Mouse (Mus musculus) forebrain, embryonic 11.5 days (tissue): ENCODE results near the gene Sufu. TPM values are rescaled to one million over a fixed set of nuclear protein-coding genes. Genes with fewer than 3 reads are reported as not detected.

Source experiments
- ATAC-seq: fragments of 200-750 bp; cut with Nextera tagmentation; replicated peaks from 2 replicates; pipeline ENCODE4 v1.8.0; 2017; ENCODE audit warnings: moderate TSS enrichment; ENCODE audit not compliant: low FRiP score
- DNase-seq: peaks from one replicate; pipeline ENCODE4 v3.0.0-alpha.2; 2017; ENCODE audit warnings: low spot score
- H3K27ac ChIP-seq: fragments of 300-500 bp; sonication (generic); 2 replicates; pipeline ENCODE4 v1.5.1; 2014; ENCODE audit warnings: low read depth, low read length
- H3K27me3 ChIP-seq: fragments of 300-500 bp; sonication (generic); 2 replicates; pipeline ENCODE4 v1.6.1; 2014; ENCODE audit warnings: mild to moderate bottlenecking, low read length, mixed read lengths; ENCODE audit not compliant: control insufficient read depth, insufficient read depth
- H3K36me3 ChIP-seq: fragments of 300-500 bp; sonication (generic); 2 replicates; pipeline ENCODE4 v1.6.1; 2014; ENCODE audit warnings: mild to moderate bottlenecking, low read length, moderate library complexity, mixed read lengths; ENCODE audit not compliant: control insufficient read depth, insufficient read depth
- H3K4me1 ChIP-seq: fragments of 300-500 bp; sonication (generic); replicated peaks from 2 replicates; pipeline ENCODE4 v1.6.1; 2014; ENCODE audit warnings: low read length, mixed read lengths; ENCODE audit not compliant: control insufficient read depth, insufficient read depth
- H3K4me2 ChIP-seq: fragments of 300-500 bp; sonication (generic); 2 replicates; pipeline ENCODE4 v1.6.1; 2014; ENCODE audit warnings: low read depth, mild to moderate bottlenecking, low read length, moderate library complexity, mixed read lengths; ENCODE audit not compliant: severe bottlenecking
- H3K4me3 ChIP-seq: fragments of 300-500 bp; sonication (generic); 2 replicates; pipeline ENCODE4 v1.5.1; 2014; ENCODE audit warnings: low read depth, low read length
- H3K9ac ChIP-seq: fragments of 300-500 bp; sonication (generic); 2 replicates; pipeline ENCODE4 v1.6.1; 2014; ENCODE audit warnings: low read length
- H3K9me3 ChIP-seq: fragments of 300-500 bp; sonication (generic); 2 replicates; pipeline ENCODE4 v1.6.1; 2016; ENCODE audit warnings: low read length, mixed read lengths; ENCODE audit not compliant: control insufficient read depth
- WGBS: fragments of 180-500 bp; shearing (Covaris S2); extraction: QIAGEN DNeasy Blood & Tissue Kit; methylation state at CpG from one replicate; pipeline ENCODE4 v1.1.7; 2014; 5-methylcytosine and 5-hydroxymethylcytosine counted together
- polyA plus RNA-seq: library from polyadenylated mRNA; unstranded; fragments of >200 nt; fragmentation: Nextera tagmentation; extraction: Ambion mirVana; gene quantifications from 2 replicates; pipeline ENCODE4 v1.2.1, GENCODE M21; 2014

Sufu gene
- polyA plus RNA-seq, 1 experiment from 2014 or later, result 48.6 TPM

DNA sequence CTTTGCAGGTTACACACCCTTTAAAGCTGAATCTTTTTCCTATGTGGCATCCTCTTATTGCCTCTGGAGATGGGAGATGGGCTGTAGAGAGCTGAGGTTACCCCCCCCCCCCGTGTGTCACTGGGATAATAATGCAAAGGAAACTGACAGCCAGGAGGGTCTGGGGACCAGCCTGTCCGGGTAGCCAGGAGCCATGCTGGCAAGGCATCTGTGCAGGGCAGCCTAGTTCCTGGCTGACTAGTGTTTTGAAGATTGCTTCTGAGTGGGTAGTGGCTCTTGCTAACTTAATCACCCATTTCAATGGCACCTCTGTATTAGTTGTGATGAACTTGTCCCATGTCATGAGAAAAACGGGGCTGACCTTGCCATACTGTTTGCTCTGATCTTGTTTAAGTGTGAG is 1.7 kb downstream of the Sufu start:
- H3K4me3 ChIP-seq, result peak overlapping the region; percentile 81
- peaks cover 15% of the 10 kb centered on the region for H3K4me1 ChIP-seq
- peak overlapping the region; percentile 81 for H3K4me2 ChIP-seq
- H3K27ac ChIP-seq, result no peak overlapping the region
- 63% methylated on average over 3 of the region's 3 CpGs for WGBS
- no peaks in the 10 kb centered on the region for H3K9me3 ChIP-seq
- no peaks in the 10 kb centered on the region; the same call in 1 of the 2 replicates for H3K36me3 ChIP-seq
- peak overlapping the region; percentile 85; the same call in 1 of the 2 replicates for H3K9ac ChIP-seq
- ATAC-seq, result no peak
- no peaks in the 10 kb centered on the region for H3K27me3 ChIP-seq
- DNase-seq, result no peak

DNA sequence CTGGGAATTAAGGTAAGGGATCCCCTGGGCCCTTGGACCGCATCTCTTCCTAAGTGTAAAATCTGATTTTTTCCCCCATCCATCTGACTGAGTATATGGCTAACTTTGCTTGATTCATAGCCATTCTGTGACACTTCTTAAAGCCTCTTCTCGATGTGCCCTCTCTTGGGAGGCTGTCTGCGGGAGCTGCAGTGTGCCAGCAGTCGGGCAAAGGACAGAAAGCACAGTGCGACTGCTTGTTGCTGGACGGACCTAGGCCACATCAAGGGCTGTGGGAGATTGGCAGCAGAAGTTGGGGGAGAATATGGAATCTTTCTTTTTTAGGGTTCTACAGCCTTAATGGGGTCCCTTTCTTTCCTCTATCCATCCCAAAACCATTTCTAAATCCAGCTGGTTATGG is 2.7 kb downstream of the Sufu start:
- H3K9me3 ChIP-seq, result no peaks in the 10 kb centered on the region
- no peak overlapping the region for H3K4me2 ChIP-seq
- no peaks in the 10 kb centered on the region for H3K27me3 ChIP-seq
- no peaks in the 10 kb centered on the region; the same call in 1 of the 2 replicates for H3K36me3 ChIP-seq
- WGBS, result 88% methylated on average over 6 of the region's 6 CpGs
- no peak overlapping the region for H3K4me3 ChIP-seq
- no peak overlapping the region for H3K9ac ChIP-seq
- no peak overlapping the region for H3K27ac ChIP-seq
- DNase-seq (no peak), ATAC-seq (no peak)
- peaks cover 13% of the 10 kb centered on the region for H3K4me1 ChIP-seq

DNA sequence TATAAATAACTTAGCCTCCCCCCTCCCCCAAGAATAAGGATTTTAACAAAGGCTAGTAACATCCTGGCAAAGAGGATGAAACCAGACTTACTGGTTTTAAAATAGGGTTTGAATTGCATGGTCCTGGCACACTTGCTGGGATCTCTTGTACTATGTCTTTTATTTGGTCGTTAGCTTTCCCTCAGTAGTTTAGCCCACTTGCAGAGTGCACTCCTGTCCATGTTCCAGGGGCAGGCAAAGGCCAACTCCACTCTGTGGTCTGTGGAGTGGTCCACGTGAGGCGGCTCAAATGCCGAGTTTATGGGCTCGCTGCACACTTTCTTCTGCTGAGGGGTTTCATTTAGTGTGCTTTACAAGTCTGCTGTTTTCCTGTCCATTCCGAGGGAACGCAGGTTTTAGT is 3.2 kb downstream of the Sufu start:
- DNase-seq, result no peak
- Histone ChIP-seq H3K4me2 (no peak overlapping the region), H3K4me1 (peaks cover 12% of the 10 kb centered on the region), H3K9me3 (no peaks in the 10 kb centered on the region), H3K27me3 (no peaks in the 10 kb centered on the region), H3K4me3 (no peak overlapping the region), H3K36me3 (no peaks in the 10 kb centered on the region; the same call in 1 of the 2 replicates), H3K27ac (no peak overlapping the region), H3K9ac (no peak overlapping the region)
- ATAC-seq, result no peak
- WGBS, result 85% methylated on average over 7 of the region's 7 CpGs

GRCm38 (mm10) chr19:46400558-46400957 is 3.9 kb downstream of the Sufu start:
- H3K9me3 ChIP-seq, result no peaks in the 10 kb centered on the region
- WGBS, result 91% methylated on average over 7 of the region's 7 CpGs
- no peak for ATAC-seq
- DNase-seq, result no peak
- no peak overlapping the region for H3K4me3 ChIP-seq
- H3K4me2 ChIP-seq, result no peak overlapping the region
- H3K27ac ChIP-seq, result no peak overlapping the region
- no peak overlapping the region for H3K9ac ChIP-seq
- H3K36me3 ChIP-seq, result no peaks in the 10 kb centered on the region; the same call in 1 of the 2 replicates
- H3K27me3 ChIP-seq, result no peaks in the 10 kb centered on the region
- peaks cover 12% of the 10 kb centered on the region for H3K4me1 ChIP-seq

- Histone ChIP-seq H3K27ac (no peak overlapping the region), H3K4me1 (0 out of 2 replicates have a peak, but pooled peaks cover under 1% of the 10 kb centered on the region), H3K9ac (no peak overlapping the region), H3K27me3 (no peaks in the 10 kb centered on the region), H3K9me3 (no peaks in the 10 kb centered on the region), H3K4me2 (no peak overlapping the region), H3K4me3 (no peak overlapping the region), H3K36me3 (no peaks in the 10 kb centered on the region; the same call in 1 of the 2 replicates)
- DNase-seq (no peak), ATAC-seq (no peak)
- WGBS, result 96% methylated on average over 1 of the region's 1 CpGs
Measured at GRCm38 (mm10) chr19:46404030-46404429, 7.3 kb downstream of the Sufu start.

GRCm38 (mm10) chr19:46406592-46407386 is 10.1 kb downstream of the Sufu start:
- no peaks in the 10 kb centered on the region for H3K4me1 ChIP-seq
- no peak overlapping the region for H3K4me2 ChIP-seq
- ATAC-seq (no peak), DNase-seq (no peak)
- no peaks in the 10 kb centered on the region for H3K9me3 ChIP-seq
- no peaks in the 10 kb centered on the region for H3K27me3 ChIP-seq
- no peak overlapping the region for H3K27ac ChIP-seq
- H3K9ac ChIP-seq, result no peak overlapping the region
- 87% methylated on average over 8 of the region's 8 CpGs for WGBS
- H3K4me3 ChIP-seq, result no peak overlapping the region
- no peaks in the 10 kb centered on the region; the same call in 1 of the 2 replicates for H3K36me3 ChIP-seq

GRCm38 (mm10) chr19:46409506-46409905 is 12.8 kb downstream of the Sufu start:
- WGBS, result 84% methylated on average over 3 of the region's 3 CpGs

GRCm38 (mm10) chr19:46412056-46412805 is 15.5 kb downstream of the Sufu start:
- Histone ChIP-seq H3K27ac (no peak overlapping the region), H3K9ac (no peak overlapping the region), H3K27me3 (no peaks in the 10 kb centered on the region), H3K4me3 (no peak overlapping the region), H3K4me1 (no peaks in the 10 kb centered on the region), H3K36me3 (no peaks in the 10 kb centered on the region), H3K9me3 (no peaks in the 10 kb centered on the region), H3K4me2 (no peak overlapping the region)
- 91% methylated on average over 12 of the region's 12 CpGs for WGBS
- DNase-seq (no peak), ATAC-seq (no peak)

More at GRCm38 (mm10) chr19:46409506-46409905, 12.8 kb downstream of the Sufu start:
- ATAC-seq (no peak), DNase-seq (no peak)
- no peak overlapping the region for H3K27ac ChIP-seq
- no peaks in the 10 kb centered on the region for H3K27me3 ChIP-seq
- H3K9me3 ChIP-seq, result no peaks in the 10 kb centered on the region
- H3K4me1 ChIP-seq, result no peaks in the 10 kb centered on the region
- H3K4me3 ChIP-seq, result no peak overlapping the region
- H3K36me3 ChIP-seq, result no peaks in the 10 kb centered on the region; the same call in 1 of the 2 replicates
- no peak overlapping the region for H3K4me2 ChIP-seq
- no peak overlapping the region for H3K9ac ChIP-seq
